Mouse (Mus musculus) cerebellum, adult 2 months (tissue): ENCODE results near the gene Ctnnbip1.

Experiments used
- CTCF ChIP-seq: fragments of 200-500 bp; IDR thresholded peaks from 2 replicates; pipeline ENCODE4 v1.5.1; 2011; ENCODE audit warnings: low read depth, mild to moderate bottlenecking, control low read depth, low read length, moderate library complexity, borderline replicate concordance; ENCODE audit not compliant: insufficient read depth
- POLR2A ChIP-seq: fragments of 200-500 bp; IDR thresholded peaks from 2 replicates; pipeline ENCODE4 v1.6.1; 2011; ENCODE audit warnings: low read length, control low read depth, borderline replicate concordance; ENCODE audit not compliant: insufficient read depth

- TF ChIP-seq CTCF (no peak), POLR2A (no peak)
Measured at GRCm38 (mm10) chr4:149567432-149568026, 49.5 kb downstream of the Ctnnbip1 start.
